Mouse (Mus musculus) CH12.LX (cell line): ENCODE measurements around the gene Ndst2. TPM values are rescaled to one million over a fixed set of nuclear protein-coding genes. Genes with fewer than 3 reads are reported as not detected.

Experiments used
- DNase-seq: peaks from one replicate; pipeline ENCODE4 v3.0.0-alpha.2; 2013; ENCODE audit errors: extremely low read depth
- H3K27ac ChIP-seq: 2 replicates; pipeline ENCODE4 v1.5.1; 2012; ENCODE audit warnings: low read depth, mild to moderate bottlenecking, control low read depth, moderate library complexity; ENCODE audit not compliant: insufficient read depth
- H3K27me3 ChIP-seq: replicated peaks from 2 replicates; pipeline ENCODE3; 2012; ENCODE audit warnings: inconsistent platforms
- H3K36me3 ChIP-seq, 2 experiments: replicated peaks in 1 of 2; 2 replicates each; pipeline versions ENCODE3 to v1.6.1; 2012; ENCODE audit warnings: inconsistent platforms in 1 of 2, low read length in 1 of 2, mild to moderate bottlenecking in 1 of 2, mixed read lengths in 1 of 2, moderate library complexity in 1 of 2; ENCODE audit not compliant: control insufficient read depth in 1 of 2, insufficient read depth in 1 of 2
- H3K4me1 ChIP-seq, 2 experiments: 2 replicates each; pipeline ENCODE4 v1.6.1; 2012; ENCODE audit warnings: inconsistent platforms in 1 of 2, moderate library complexity in 1 of 2; ENCODE audit not compliant: insufficient read depth in 2 of 2, control insufficient read depth in 1 of 2
- H3K4me2 ChIP-seq: 2 replicates; pipeline ENCODE4 v1.6.1; 2012; ENCODE audit warnings: low read depth, mild to moderate bottlenecking, control low read depth; ENCODE audit not compliant: poor library complexity, insufficient read depth, severe bottlenecking
- H3K4me3 ChIP-seq, 3 experiments: fragments of 150-350 bp in 1 of 3; sonication (generic) in 1 of 3; replicated peaks in 1 of 3; 2 replicates each; pipeline versions ENCODE3 to v1.5.1; 2011 to 2012; ENCODE audit warnings: low read depth in 2 of 3, low read length in 2 of 3, mild to moderate bottlenecking in 2 of 3, moderate library complexity in 2 of 3, control low read depth in 1 of 3, improper control_type of control experiment in 1 of 3, inconsistent platforms in 1 of 3, mixed read lengths in 1 of 3; ENCODE audit not compliant: poor library complexity in 1 of 3
- H3K79me2 ChIP-seq: replicated peaks from 2 replicates; pipeline ENCODE4 v1.6.1; 2012; ENCODE audit warnings: mild to moderate bottlenecking, moderate library complexity; ENCODE audit not compliant: control insufficient read depth, poor library complexity, insufficient read depth, severe bottlenecking; ENCODE audit errors: extremely low read depth
- H3K9ac ChIP-seq: 2 replicates; pipeline ENCODE4 v1.6.1; 2012; ENCODE audit warnings: low read depth, mild to moderate bottlenecking, control low read depth, moderate library complexity; ENCODE audit not compliant: insufficient read depth
- H3K9me3 ChIP-seq: replicated peaks from 2 replicates; pipeline ENCODE3; 2012; ENCODE audit warnings: low read length, inconsistent platforms, mixed read lengths
- BHLHE40 ChIP-seq: IDR thresholded peaks from 2 replicates; pipeline ENCODE4 v1.6.1; 2011; ENCODE audit warnings: mild to moderate bottlenecking, low read depth, low read length, improper control_type of control experiment
- CHD1 ChIP-seq: IDR thresholded peaks from 2 replicates; pipeline ENCODE4 v1.6.1; 2012; ENCODE audit warnings: low read depth, low read length, improper control_type of control experiment, inconsistent platforms
- CHD2 ChIP-seq: IDR thresholded peaks from 2 replicates; pipeline ENCODE4 v1.6.1; 2011; ENCODE audit warnings: low read length, improper control_type of control experiment
- CTCF ChIP-seq, 2 experiments: IDR thresholded peaks in 1 of 2; conservative IDR thresholded peaks in 1 of 2; 2 replicates each; pipeline ENCODE4 v1.5.1; 2011 to 2012; ENCODE audit warnings: low read depth in 2 of 2, low read length in 2 of 2, improper control_type of control experiment in 1 of 2, inconsistent platforms in 1 of 2, mild to moderate bottlenecking in 1 of 2, moderate library complexity in 1 of 2
- ELF1 ChIP-seq: IDR thresholded peaks from 2 replicates; pipeline ENCODE4 v1.6.1; 2014; ENCODE audit warnings: low read depth, mild to moderate bottlenecking, inconsistent platforms, low read length, improper control_type of control experiment
- JUN ChIP-seq: IDR thresholded peaks from 2 replicates; pipeline ENCODE4 v1.6.1; 2011; ENCODE audit warnings: low read depth, mild to moderate bottlenecking, low read length, improper control_type of control experiment, moderate library complexity; ENCODE audit not compliant: insufficient read depth
- JUND ChIP-seq: conservative IDR thresholded peaks from 2 replicates; pipeline ENCODE4 v1.6.1; 2011; ENCODE audit warnings: low read depth, low read length, improper control_type of control experiment
- MAFK ChIP-seq: IDR thresholded peaks from 2 replicates; pipeline ENCODE4 v1.6.1; 2011; ENCODE audit warnings: low read length, improper control_type of control experiment; ENCODE audit not compliant: insufficient replicate concordance
- MAX ChIP-seq: IDR thresholded peaks from 2 replicates; pipeline ENCODE4 v1.6.1; 2011; ENCODE audit warnings: low read length, improper control_type of control experiment
- MAZ ChIP-seq: IDR thresholded peaks from 2 replicates; pipeline ENCODE4 v1.6.1; 2012; ENCODE audit warnings: low read depth, mild to moderate bottlenecking, inconsistent platforms, low read length, improper control_type of control experiment, moderate library complexity
- MEF2A ChIP-seq: IDR thresholded peaks from 2 replicates; pipeline ENCODE4 v1.6.1; 2014; ENCODE audit warnings: low read depth, mild to moderate bottlenecking, inconsistent platforms, low read length, improper control_type of control experiment, borderline replicate concordance
- MXI1 ChIP-seq: IDR thresholded peaks from 2 replicates; pipeline ENCODE4 v1.6.1; 2011; ENCODE audit warnings: mild to moderate bottlenecking, low read depth, low read length, improper control_type of control experiment
- MYC ChIP-seq: IDR thresholded peaks from 2 replicates; pipeline ENCODE4 v1.6.1; 2011; ENCODE audit warnings: low read depth, mild to moderate bottlenecking, improper control_type of control experiment, low read length
- NELFE ChIP-seq: IDR thresholded peaks from 2 replicates; pipeline ENCODE4 v1.6.1; 2011; ENCODE audit warnings: low read depth, low read length, improper control_type of control experiment
- NRF1 ChIP-seq: IDR thresholded peaks from 2 replicates; pipeline ENCODE4 v1.6.1; 2014; ENCODE audit warnings: low read depth, mild to moderate bottlenecking, inconsistent platforms, low read length, improper control_type of control experiment, moderate library complexity
- POLR2A ChIP-seq: IDR thresholded peaks from 2 replicates; pipeline ENCODE4 v1.6.1; 2011; ENCODE audit warnings: low read depth, mild to moderate bottlenecking, improper control_type of control experiment, low read length
- RCOR1 ChIP-seq: conservative IDR thresholded peaks from 2 replicates; pipeline ENCODE4 v1.6.1; 2012; ENCODE audit warnings: low read depth, mild to moderate bottlenecking, inconsistent platforms, low read length, improper control_type of control experiment
- SIN3A ChIP-seq: IDR thresholded peaks from 2 replicates; pipeline ENCODE4 v1.6.1; 2012; ENCODE audit warnings: low read length, improper control_type of control experiment, inconsistent platforms
- SMC3 ChIP-seq: IDR thresholded peaks from 2 replicates; pipeline ENCODE4 v1.6.1; 2011; ENCODE audit warnings: low read depth, low read length, improper control_type of control experiment
- TBP ChIP-seq: conservative IDR thresholded peaks from 2 replicates; pipeline ENCODE4 v1.6.1; 2011; ENCODE audit warnings: low read depth, low read length, improper control_type of control experiment
- TCF12 ChIP-seq: IDR thresholded peaks from 2 replicates; pipeline ENCODE4 v1.6.1; 2014; ENCODE audit warnings: low read depth, mild to moderate bottlenecking, inconsistent platforms, low read length, improper control_type of control experiment
- ZMIZ1 ChIP-seq: IDR thresholded peaks from 2 replicates; pipeline ENCODE4 v1.6.1; 2012; ENCODE audit warnings: low read depth, mild to moderate bottlenecking, inconsistent platforms, low read length, improper control_type of control experiment
- ZNF384 ChIP-seq: IDR thresholded peaks from 2 replicates; pipeline ENCODE4 v1.6.1; 2012; ENCODE audit warnings: low read depth, low read length, improper control_type of control experiment, inconsistent platforms
- dilution Hi-C: fragments of 300-500 bp; cut with MboI; formaldehyde crosslinking; loops from 2 replicates; pipeline ENCODE4 v1.14.3; 2020; ENCODE audit warnings: low sequenced_read_pairs; ENCODE audit not compliant: extremely low pct_unique_long_range_greater_than_20kb, extremely low pct_ligation_motif_present
- in situ Hi-C: fragments of 300-500 bp; cut with MboI; formaldehyde crosslinking; loops from 3 replicates; pipeline ENCODE4 v1.14.3; 2019; ENCODE audit warnings: low sequenced_read_pairs, low pct_ligation_motif_present, low pct_unique_long_range_greater_than_20kb, mixed read lengths
- polyA plus RNA-seq: library from polyadenylated mRNA; unstranded; fragments of >175 nt; gene quantifications from 2 replicates; pipeline ENCODE4 v1.2.1, GENCODE M21; 2012; ENCODE audit warnings: low read depth; ENCODE audit not compliant: insufficient read length
- total RNA-seq, 2 experiments: library from RNA; depleted of rRNA; stranded (reverse); fragments of 300-350 nt in 1 of 2; fragments of >200 nt in 1 of 2; gene quantifications; 2 replicates each; pipeline ENCODE4 v1.2.3; 2012 to 2014

Gene Ndst2
- total and polyA plus RNA-seq, 3 experiments, result 11.4 to 18.0 (median 17.8) TPM

GRCm38 (mm10) chr14:20681742-20682141, 52.6 kb downstream of the Ndst2 start:
- peaks cover 14 to 18% of the 10 kb centered on the region in 2 experiments for H3K4me1 ChIP-seq
- dilution Hi-C loops (no loop called here), in situ Hi-C loops (no loop called here)
- TF ChIP-seq MAFK (peak; percentile 55; the same call in 1 of the 2 replicates), CTCF (conservative IDR thresholded peaks at IDR 0.05 in 1 of 2, IDR thresholded peaks at IDR 0.05 in 1 of 2; ENCODE audit: low read depth in 2 of 2, low read length in 2 of 2) (no peak)
- no peak overlapping the region for H3K9ac ChIP-seq
- no peak overlapping the region for H3K4me3 ChIP-seq
- H3K27ac ChIP-seq, result peak overlapping the region; percentile 39; the same call in 1 of the 2 replicates
- DNase-seq, result no peak
- H3K4me2 ChIP-seq, result no peak overlapping the region
- H3K27me3 ChIP-seq, result no peaks in the 10 kb centered on the region
- no peaks in the 10 kb centered on the region for H3K9me3 ChIP-seq
- H3K79me2 ChIP-seq, result peaks cover 11% of the 10 kb centered on the region
- peaks cover 86 to 100% of the 10 kb centered on the region in 2 experiments for H3K36me3 ChIP-seq

- Histone ChIP-seq H3K79me2 (peaks cover 33% of the 10 kb centered on the region), H3K4me1 (peaks cover 14 to 27% of the 10 kb centered on the region in 2 experiments), H3K27me3 (no peaks in the 10 kb centered on the region), H3K27ac (no peak overlapping the region), H3K36me3 (peaks cover 64 to 75% of the 10 kb centered on the region in 2 experiments), H3K9ac (no peak overlapping the region), H3K4me2 (no peak overlapping the region), H3K9me3 (peaks cover 9% of the 10 kb centered on the region), H3K4me3 (no peak overlapping the region)
- no peak for DNase-seq
- TF ChIP-seq JUN (no peak), CTCF (conservative IDR thresholded peaks at IDR 0.05 in 1 of 2, IDR thresholded peaks at IDR 0.05 in 1 of 2; ENCODE audit: low read depth in 2 of 2, low read length in 2 of 2) (no peak), POLR2A (no peak)
- dilution Hi-C loops (no loop called here), in situ Hi-C loops (loop anchor here (5.0 to 10.0 kb wide), 2 partner anchors 49 to 283 kb away; partner anchors contain the start of gene Mrps16)
Measured at GRCm38 (mm10) chr14:20677906-20678305, 56.5 kb downstream of the Ndst2 start.

- Histone ChIP-seq H3K79me2 (peaks cover 33% of the 10 kb centered on the region), H3K9ac (peak within 1 kb of the TSS; percentile 88), H3K27me3 (no peaks in the 10 kb centered on the region), H3K4me3 (peak within 1 kb of the TSS; percentile 62 to 78 (median 68)), H3K4me1 (peaks cover 0 to 10% of the 10 kb centered on the region in 2 experiments; a peak in 2 of 4 replicates), H3K36me3 (peaks cover 34 to 45% of the 10 kb centered on the region in 2 experiments), H3K4me2 (peak within 1 kb of the TSS; percentile 88), H3K27ac (peak within 1 kb of the TSS; percentile 81), H3K9me3 (peaks cover 9% of the 10 kb centered on the region)
- DNase-seq, result peak; percentile 99
- in situ Hi-C loops, result loop anchor here (10.0 kb wide), 1 partner anchor 279 kb away; the partner anchor contains the start of gene Mrps16
- dilution Hi-C loops, result no loop called here
- TF ChIP-seq SMC3 (no peak), TCF12 (peak; percentile 77), MXI1 (peak; percentile 73), SIN3A (peak; percentile 98), BHLHE40 (peak; percentile 63), MAZ (peak; percentile 95), MYC (no peak; the same call in 1 of the 2 replicates), RCOR1 (0 out of 2 replicates have a peak, but pooled peaks have one; percentile 48), POLR2A (peak; percentile 73), CHD2 (peak; percentile 80), MAX (peak; percentile 5; the same call in 1 of the 2 replicates), TBP (peak; percentile 88), CHD1 (no peak), JUND (no peak), ELF1 (peak; percentile 97), NELFE (peak; percentile 69), NRF1 (peak; percentile 97), CTCF (conservative IDR thresholded peaks at IDR 0.05 in 1 of 2, IDR thresholded peaks at IDR 0.05 in 1 of 2; ENCODE audit: low read depth in 2 of 2, low read length in 2 of 2) (no peak), MAFK (peak; percentile 4; the same call in 1 of the 2 replicates), ZNF384 (peak; percentile 93), ZMIZ1 (peak; percentile 73), MEF2A (peak; percentile 56)
Measured at GRCm38 (mm10) chr14:20674064-20674833, 60.1 kb downstream of the Ndst2 start, which contains the start of gene Sec24c. Gene Sec24c (plus strand): TSS chr14:20674308.
